Mouse (Mus musculus): ENCODE data around the gene 4933409G03Rik. TPM values are rescaled to one million over a fixed set of nuclear protein-coding genes. Genes with fewer than 3 reads are reported as not detected.
"Not testable (repeated sequence)": the region's sequence is repeated elsewhere in the genome, so short reads cannot be mapped to it uniquely, and the experiment has no call there.

Gene 4933409G03Rik
- total RNA-seq (2014; fragmentation: Nextera tagmentation) (not detected in 2 replicates), total RNA-seq (2017) (not detected in 2 replicates)

DNA sequence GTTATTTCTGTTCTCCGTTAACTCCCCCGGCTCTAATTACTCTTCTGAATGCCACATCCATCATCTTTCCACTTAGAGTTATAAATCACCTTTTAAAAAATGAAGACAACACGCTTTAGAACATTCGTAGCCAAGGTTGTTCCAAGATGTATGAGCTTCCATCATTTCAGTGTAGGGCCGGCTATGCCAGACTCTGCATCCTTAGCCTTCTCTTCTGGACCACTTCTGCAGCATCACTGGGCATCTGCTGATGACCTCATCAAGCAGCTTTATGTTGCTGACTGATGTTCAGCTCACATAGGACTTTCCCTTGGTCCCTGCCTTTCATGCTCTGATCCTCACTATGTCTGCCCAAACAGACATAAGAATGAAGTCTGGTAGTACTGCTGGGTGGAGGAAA, at the start of gene 4933409G03Rik:
Gene 4933409G03Rik, plus strand, starts transcription at position 301 of the 400 bp plus-strand sequence.
- ATAC-seq (replicated peaks; ENCODE audit: poor library complexity, severe bottlenecking), result no peak

GRCm38 (mm10) chr2:68544190-68544589, 38.0 kb upstream of the 4933409G03Rik start:
- no peak for ATAC-seq (replicated peaks; ENCODE audit: poor library complexity, severe bottlenecking)

DNA sequence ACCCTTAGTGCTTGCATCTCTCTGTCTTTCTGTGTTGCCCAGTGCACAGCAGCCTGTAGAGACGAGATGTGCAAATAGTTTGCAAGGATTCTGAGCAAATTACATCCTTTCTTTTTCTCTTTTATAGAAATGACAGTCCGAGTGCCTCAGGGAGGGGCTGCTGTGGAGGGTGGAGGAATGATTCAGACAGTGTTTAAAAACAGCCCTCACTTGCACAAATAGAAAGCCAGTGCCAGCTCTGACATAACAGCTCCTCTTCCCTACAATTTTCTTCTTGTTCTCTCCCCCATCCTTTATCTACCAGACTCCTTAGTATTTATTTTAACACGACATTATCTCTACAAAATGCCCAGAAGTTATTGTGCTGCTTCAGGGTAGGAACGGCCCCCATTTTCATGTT, 21.4 kb upstream of the 4933409G03Rik start:
- no peak for ATAC-seq (replicated peaks; ENCODE audit: poor library complexity, severe bottlenecking)

DNA sequence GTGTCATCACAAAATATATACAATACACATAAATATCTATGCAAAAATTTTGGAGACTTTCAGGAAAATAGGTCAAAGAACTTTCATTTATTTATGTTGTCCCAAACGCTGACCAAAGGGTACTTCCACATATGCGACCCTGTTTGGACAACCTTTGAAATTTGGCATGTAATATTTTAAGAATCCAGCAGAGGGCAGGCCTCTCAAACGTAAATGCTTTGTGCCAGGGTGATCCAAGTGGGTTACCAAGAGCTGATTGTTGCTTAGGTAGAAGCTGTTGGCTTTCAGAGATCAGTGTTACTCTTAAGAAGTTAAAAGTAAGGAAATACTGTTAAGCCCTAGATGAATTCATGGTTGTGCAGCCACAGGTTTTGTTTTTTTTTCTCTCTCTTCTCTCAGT, 18.9 kb upstream of the 4933409G03Rik start:
- peak; percentile 78 for ATAC-seq (replicated peaks; ENCODE audit: poor library complexity, severe bottlenecking)

- no peak for ATAC-seq (replicated peaks; ENCODE audit: poor library complexity, severe bottlenecking)
These were observed 13.9 kb upstream of the 4933409G03Rik start for GRCm38 (mm10) chr2:68568361-68568760.

- peak; percentile 55; the same call in 1 of the 2 replicates for ATAC-seq (replicated peaks; ENCODE audit: poor library complexity, severe bottlenecking)
These were observed 9.9 kb upstream of the 4933409G03Rik start for GRCm38 (mm10) chr2:68572340-68572739.

DNA sequence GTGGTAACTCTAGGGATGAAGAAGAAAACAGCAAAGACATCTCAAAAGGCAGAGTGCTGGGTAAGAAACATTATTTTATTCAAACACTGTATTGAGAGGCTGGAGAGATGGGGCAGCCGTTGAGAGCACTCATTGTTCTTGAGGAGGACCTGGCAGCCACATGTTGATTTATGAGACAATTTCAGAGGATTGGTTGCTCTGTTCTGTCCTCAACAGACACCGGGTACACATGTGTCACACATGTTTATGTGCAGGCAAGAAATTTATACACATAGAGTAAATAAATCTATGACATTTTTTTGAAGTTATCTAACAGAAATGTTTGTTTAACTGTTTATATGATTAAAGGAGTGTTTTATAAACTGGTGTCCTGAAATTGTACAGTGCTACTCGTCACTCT, 10.6 kb downstream of the 4933409G03Rik start:
- ATAC-seq (replicated peaks; ENCODE audit: poor library complexity, severe bottlenecking), result no peak

DNA sequence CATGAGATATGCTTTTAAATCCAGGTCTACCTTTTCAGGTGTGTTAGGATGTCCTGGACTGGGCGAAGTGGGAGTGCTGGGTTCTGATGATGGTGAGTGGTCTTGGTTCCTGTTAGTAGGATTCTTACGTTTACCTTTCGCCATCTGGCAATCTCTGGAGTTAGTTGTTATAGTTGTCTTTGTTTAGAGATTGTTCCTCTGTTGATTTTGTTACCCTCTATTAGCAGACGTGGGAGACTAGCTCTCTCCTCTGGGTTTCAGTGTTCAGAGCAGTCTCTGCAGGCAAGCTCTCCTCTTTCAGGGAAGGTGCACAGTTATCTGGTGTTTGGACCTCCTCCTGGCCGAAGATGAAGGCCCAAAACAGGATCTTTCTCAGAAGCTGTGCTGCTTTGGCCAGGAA, 74.0 kb downstream of the 4933409G03Rik start, which contains the start of gene 4932414N04Rik:
Gene 4932414N04Rik, plus strand, starts transcription at position 301 of the 400 bp plus-strand sequence.
- ATAC-seq (replicated peaks; ENCODE audit: poor library complexity, severe bottlenecking), result not testable (repeated sequence)

Other genes starting within 250 kb of the 4933409G03Rik start
- 0.11 TPM in 1 of 2 replicates, not detected in the other for gene Stk39, start 110.1 kb upstream of the 4933409G03Rik start, total RNA-seq (2014; fragmentation: Nextera tagmentation)
- gene Stk39, start 110.1 kb upstream of the 4933409G03Rik start, total RNA-seq (2017), result 0.36 and 0.90 TPM in 2 replicates
- gene 4932414N04Rik, start 74.1 kb downstream of the 4933409G03Rik start, total RNA-seq (2014; fragmentation: Nextera tagmentation), result not detected in 2 replicates
- gene 4932414N04Rik, start 74.1 kb downstream of the 4933409G03Rik start, total RNA-seq (2017), result not detected in 2 replicates